Mouse (Mus musculus) cerebellum, postnatal 10 days (tissue): ENCODE data around the gene Tpi1.

Experiments used
- DNase-seq, 2 experiments: peaks; one replicate each; pipeline ENCODE4 v3.0.0; 2021; ENCODE audit warnings: mixed read lengths in 2 of 2

The Tpi1 gene

DNA sequence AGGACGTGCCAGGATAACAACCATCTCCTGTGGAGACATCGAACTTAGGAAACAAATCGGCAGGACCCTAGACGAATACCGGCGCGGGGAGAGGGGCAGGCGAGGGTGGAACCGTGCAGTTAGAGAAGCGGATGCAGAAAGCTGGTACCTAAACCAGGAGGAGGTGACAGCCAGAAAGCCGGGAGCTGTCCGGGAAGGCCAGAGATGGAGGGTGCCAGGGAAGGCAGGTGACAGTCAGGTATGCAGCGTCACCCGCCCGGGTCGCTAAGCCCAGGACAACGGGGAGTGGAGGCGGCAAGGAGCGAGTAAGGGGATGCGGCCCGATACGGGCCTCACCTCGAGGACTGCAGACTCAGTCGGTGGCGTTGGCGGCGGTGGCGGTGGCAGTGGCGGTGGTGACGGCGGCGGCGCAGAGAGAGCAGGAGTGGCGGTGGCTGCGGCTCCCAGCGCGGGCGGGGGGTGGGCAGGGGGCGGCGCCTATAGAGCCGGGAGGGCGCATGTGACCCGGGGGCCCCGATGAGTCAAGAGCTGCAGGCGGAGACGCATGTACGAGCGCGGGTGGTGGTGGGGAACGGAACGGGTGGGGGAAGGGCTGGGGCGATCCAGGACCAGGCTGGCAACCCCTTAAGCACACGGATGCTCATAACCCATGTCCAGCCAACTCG is 44.9 kb downstream of the Tpi1 start, which contains the start of gene Eno2:
Eno2 (minus strand) TSS at position 573 of the 665 bp plus-strand sequence.
- peak; percentile 88 to 91 for DNase-seq

DNA sequence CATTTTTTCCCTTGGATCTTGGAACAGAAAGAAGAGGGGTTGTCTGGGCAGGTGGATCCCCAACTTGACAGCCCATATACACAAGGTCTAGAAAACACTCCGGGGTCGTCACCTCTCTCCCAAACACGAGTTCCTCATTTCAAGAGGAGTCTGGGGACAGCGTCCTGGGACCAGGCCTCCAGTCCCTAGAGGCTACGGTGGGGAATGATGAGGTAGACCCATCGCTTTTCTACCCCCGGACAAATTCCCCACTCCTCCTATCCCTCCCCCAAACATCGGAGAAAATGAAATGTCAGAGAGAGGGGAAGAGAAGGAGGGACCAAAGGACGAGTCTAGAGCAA is 45.4 kb downstream of the Tpi1 start:
- no peak for DNase-seq

DNA sequence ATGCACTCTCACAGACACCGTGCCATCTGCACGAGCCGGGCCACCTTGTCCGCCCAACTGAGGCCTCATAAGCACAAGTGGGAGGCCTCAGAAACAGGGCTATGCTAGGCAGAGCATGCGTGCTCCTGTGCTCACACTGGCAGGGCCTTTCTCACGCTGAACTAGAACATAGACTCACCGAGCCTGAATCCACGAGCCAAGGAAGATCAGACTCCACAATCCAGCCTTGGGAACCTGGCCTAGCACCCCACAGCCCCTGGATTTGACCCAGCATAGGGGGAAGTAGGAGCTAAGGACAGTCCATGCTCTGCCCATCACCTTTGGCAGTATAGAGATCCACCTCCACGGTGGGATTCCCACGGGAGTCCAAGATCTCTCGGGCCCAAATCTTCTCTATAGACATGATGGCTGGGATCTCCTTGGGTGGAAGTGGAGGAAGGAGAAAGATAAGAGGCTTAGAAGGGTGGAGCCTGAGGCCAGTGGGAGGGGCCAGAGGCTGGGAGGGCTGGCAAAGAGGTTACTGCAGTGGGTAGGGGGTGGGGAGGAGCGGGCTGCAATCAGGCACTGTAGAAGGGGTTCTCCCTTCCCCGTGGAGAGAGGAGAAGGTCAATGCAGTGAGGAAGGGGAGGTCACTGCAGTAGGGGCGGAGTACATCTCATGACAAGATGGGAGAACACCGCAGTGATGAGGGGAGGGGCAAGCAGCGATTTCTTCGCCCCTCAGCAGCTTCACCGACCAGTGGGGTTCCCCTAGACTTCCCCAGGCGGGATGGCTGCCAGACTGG is 46.0 kb downstream of the Tpi1 start:
- DNase-seq, result peak; percentile 70 to 73

DNA sequence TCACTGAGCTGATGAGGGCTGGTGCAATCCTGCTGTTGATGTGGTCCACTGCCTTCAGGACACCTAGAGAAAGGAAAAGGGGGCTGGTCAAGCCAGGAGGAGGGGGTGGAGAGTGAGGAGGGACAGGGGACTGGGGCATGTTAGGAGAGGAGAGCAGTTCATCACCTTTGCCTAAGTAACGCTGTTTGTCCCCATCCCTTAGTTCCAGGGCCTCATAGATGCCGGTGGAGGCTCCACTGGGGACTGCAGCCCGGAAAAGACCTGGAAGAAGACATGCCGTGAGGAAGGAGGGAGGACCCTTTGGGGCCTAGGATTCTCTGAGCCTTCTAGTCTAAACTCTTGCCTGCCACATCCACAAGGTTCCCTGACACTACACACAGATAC is 46.6 kb downstream of the Tpi1 start:
- no peak for DNase-seq

DNA sequence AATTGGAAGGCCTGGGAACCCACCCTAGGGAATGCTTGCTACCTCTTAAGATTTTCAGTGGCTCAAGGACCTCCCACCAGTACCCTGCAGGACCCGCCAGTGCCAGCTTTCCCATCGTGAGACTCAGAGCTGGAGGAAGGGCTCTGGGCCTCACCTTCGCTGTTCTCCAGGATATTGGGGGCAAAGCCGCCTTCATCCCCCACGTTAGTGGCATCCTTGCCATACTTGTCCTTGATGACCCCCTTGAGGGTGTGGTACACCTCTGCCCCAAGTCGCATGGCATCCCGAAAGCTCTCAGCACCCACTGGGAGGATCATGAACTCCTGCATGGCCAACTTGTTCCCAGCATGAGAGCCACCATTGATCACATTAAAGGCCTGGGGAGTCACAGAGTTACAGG is 48.1 kb downstream of the Tpi1 start:
- no peak for DNase-seq
